Mouse (Mus musculus) hindbrain, embryonic 14.5 days (tissue): ENCODE data around the gene Cfap100. TPM values are rescaled to one million over a fixed set of nuclear protein-coding genes. Genes with fewer than 3 reads are reported as not detected.

Source experiments
- polyA plus RNA-seq: library from polyadenylated mRNA; unstranded; fragments of >200 nt; fragmentation: Nextera tagmentation; extraction: Ambion mirVana; gene quantifications from 2 replicates; pipeline ENCODE4 v1.2.1, GENCODE M21; 2014

Cfap100 gene
- polyA plus RNA-seq, 1 experiment from 2014 or later, result 5.6 TPM

Other genes with a start within 250 kb of the Cfap100 start
- gene V1ra8, start 226.0 kb downstream of the Cfap100 start, polyA plus RNA-seq, result not detected in 2 replicates
- not detected in 2 replicates for gene Vmn1r53, start 204.4 kb downstream of the Cfap100 start, polyA plus RNA-seq
- not detected in 2 replicates for gene Vmn1r54, start 182.5 kb downstream of the Cfap100 start, polyA plus RNA-seq
- gene BC048671, start 127.6 kb downstream of the Cfap100 start, polyA plus RNA-seq, result not detected in 2 replicates
- gene Chst13, start 103.6 kb downstream of the Cfap100 start, polyA plus RNA-seq, result not detected in 2 replicates
- not detected in 2 replicates for gene Uroc1, start 95.5 kb downstream of the Cfap100 start, polyA plus RNA-seq
- 17.1 and 17.7 TPM in 2 replicates for gene Zxdc, start 59.3 kb downstream of the Cfap100 start, polyA plus RNA-seq
- gene Klf15, start 33.8 kb upstream of the Cfap100 start, polyA plus RNA-seq, result 15.7 and 16.2 TPM in 2 replicates
- 47.0 and 53.8 TPM in 2 replicates for gene Aldh1l1, start 57.6 kb upstream of the Cfap100 start, polyA plus RNA-seq
- gene Slc41a3, start 175.9 kb upstream of the Cfap100 start, polyA plus RNA-seq, result 6.9 and 7.8 TPM in 2 replicates